Mouse (Mus musculus) lung, postnatal 25 days (tissue): ENCODE results near the gene Zfp423.

Experiments
- DNase-seq: peaks from one replicate; pipeline ENCODE4 v3.0.0; 2022; ENCODE audit warnings: low spot score

Zfp423 gene

GRCm38 (mm10) chr8:87959320-87959920, at the start of gene Zfp423:
Zfp423 (minus strand) TSS chr8:87959595.
- DNase-seq, result no peak

DNA sequence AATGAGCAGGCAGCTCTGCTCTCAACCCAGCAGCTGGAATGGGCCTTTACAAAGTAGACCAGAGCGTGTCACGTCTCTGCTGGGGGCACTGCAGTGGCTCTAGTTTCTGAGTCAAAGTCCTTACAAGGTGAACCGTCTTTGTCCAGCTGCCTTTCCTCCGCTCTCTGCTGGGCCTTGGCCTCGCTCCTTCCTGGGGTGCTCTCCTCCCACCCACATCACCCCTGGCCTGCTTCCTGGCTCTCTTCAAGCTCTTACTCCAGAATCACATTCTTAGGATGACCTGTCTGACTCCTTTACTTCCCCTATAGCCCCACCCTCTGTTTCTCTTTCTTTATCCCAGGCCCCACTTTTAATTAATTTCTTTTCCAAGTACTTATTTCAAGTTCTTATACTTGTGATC, 47.4 kb upstream of the Zfp423 start:
- DNase-seq, result no peak

GRCm38 (mm10) chr8:87984778-87985177, 25.4 kb upstream of the Zfp423 start:
- DNase-seq, result no peak

DNA sequence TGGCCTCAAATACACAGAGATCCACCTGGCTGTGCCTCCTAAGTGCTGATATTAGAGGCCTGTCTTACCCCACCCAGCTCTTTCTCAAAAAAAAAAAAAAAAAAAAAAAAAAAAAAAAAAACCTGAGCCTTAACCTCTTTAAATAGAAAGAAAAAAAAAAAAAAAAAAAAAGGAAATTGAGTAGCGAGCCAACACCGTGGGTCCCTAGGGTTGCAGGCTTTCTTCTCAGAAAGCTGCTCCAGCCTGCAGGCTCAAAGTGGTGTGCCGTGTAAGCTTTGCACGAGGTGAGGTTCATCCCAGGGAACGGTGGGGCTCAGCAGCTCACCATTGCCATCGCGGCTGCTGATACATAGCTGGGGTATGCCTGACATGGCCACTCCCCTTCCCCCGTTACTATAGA, 24.6 kb upstream of the Zfp423 start:
- DNase-seq, result no peak

GRCm38 (mm10) chr8:87982936-87983335, 23.5 kb upstream of the Zfp423 start:
- DNase-seq, result no peak

- no peak for DNase-seq
Observed at GRCm38 (mm10) chr8:87975466-87975809, 16.0 kb upstream of the Zfp423 start.

GRCm38 (mm10) chr8:87974759-87975465, 15.5 kb upstream of the Zfp423 start:
- DNase-seq, result no peak

DNA sequence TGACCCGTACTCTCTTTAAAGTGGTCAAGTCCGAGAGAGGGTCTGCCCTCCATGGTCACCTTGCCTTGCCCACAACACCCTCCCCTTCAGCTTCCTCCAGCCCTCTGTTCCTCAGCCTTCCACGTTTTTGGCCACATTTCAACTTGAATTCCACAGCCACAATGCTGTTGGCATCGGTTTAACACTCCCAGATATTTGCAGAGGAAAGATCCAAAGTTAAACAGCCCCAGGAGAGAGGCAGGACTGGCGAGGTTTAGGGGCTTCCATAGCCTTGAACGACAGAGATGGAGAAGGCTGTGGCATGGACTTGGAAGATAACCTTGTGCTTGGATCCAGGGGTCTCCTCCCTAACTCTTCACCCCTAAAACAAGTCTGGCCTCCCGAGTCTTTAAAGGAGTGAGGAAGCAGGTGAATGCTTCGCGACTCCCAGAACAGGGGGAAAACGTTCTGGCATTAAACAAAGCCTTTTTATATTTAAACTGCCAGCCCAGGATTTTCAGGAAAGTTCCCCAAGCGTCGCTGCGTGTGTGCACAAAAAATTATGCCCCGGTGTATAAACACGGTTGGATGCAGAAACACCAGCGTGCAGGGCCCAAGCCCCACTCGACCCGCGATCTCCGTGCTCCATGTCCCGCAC, 14.8 kb upstream of the Zfp423 start:
- DNase-seq, result no peak

DNA sequence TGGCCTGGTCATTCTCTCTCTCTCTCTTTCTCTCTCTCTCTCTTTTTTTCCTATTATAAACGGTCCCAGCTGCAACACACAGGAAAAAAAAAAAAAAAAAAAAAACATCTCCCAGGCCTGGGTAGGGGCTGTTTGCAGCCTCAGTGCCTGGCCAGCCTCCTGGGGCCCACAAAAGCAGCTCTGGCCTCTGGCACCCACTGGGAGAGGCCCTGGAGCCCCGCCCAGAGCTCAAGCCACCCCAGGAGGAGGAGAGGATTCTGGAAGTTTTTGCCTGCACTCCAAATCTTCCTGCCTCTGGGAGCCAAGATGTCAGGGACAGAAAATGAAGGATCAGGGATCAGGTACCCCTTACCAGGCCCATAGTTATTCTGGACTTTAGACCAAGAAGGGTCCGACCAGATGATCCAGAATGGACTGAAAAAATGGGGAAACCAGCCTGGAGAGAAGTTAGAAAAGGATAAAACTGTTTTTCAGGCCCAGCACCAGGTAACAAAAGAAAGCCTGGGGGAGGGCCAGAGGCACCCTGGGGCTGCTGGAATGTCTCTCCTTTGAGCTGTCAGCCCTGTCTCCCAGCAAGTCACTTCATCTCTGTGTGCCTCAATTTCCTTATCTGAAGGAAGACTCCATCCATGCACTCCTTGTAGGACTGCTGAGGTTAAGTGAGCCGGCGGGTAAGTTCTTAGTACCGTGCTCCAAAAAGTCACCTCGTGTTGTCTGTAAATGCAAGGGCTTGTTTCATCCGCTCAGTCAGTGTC, 8.6 kb upstream of the Zfp423 start:
- DNase-seq, result no peak

DNA sequence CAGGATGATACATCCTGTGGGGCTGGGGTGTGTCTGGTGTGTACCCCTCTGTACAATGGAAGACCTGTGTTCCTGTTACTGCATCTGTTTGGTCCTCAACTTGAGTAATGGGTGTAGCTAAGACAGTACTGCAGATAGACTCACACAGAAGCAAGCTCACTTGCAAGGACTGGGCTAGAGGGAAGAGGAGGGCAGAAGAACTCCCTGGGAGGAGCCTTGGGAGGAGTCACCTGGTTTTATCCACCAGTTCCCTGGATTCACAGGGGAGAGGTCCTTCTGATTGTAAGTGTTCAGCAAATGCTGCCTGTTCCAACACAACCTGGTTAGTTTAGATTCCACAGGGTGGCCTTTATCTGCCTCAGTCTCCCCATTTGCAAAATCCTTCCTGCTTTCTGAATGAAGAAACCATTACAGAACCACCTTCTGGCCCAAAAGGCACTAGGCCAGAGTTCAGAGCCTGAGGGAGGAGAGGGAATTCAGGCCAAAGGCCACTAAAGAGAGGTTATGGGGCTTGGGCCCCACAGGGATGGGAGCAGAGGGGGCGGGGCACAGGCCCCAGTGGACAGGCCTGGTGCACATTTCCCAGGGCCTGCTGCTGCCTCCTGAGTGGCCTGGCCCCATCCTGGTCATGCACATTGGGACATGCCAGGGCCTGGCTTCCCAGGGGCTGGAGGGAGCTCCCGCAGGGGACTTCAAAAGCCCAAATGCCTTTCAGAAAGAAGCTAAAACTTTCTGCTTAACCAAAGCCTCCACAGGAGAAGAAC, 7.8 kb upstream of the Zfp423 start:
- no peak for DNase-seq

DNA sequence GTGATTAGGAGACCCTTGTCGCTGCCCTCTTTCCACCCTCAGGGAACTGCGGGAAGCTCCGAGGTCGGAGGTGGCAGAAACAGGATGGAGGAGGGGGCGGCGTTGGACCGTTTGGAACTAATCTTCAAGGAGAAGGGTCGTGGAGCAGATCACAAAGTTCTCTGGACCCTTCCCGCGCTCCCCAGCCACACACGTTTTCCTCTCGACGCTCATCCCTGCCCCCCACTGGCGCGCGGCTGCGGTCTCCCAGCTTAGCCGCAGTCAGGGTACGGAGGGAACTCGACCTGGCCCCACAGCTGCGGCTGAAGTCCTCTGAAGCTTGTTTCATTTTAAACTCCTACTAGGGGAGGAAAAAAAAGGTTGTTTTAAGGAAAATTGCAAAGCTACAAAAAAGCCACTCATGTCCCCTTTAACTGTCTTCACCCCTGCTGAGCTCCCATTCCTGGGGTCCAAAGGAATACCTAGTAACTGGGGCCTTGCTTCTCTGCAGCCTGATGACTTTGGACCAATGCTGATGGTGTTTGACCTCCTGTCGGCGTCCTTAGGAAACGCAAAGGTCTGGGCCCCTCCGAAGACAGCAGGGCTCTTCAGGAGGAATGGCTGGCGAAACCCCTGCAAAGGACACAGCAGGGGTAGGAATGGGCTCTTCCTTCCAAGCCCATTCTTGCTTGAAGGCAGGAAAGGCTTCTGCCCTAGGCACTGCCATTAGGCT, 3.3 kb upstream of the Zfp423 start:
- no peak for DNase-seq

DNA sequence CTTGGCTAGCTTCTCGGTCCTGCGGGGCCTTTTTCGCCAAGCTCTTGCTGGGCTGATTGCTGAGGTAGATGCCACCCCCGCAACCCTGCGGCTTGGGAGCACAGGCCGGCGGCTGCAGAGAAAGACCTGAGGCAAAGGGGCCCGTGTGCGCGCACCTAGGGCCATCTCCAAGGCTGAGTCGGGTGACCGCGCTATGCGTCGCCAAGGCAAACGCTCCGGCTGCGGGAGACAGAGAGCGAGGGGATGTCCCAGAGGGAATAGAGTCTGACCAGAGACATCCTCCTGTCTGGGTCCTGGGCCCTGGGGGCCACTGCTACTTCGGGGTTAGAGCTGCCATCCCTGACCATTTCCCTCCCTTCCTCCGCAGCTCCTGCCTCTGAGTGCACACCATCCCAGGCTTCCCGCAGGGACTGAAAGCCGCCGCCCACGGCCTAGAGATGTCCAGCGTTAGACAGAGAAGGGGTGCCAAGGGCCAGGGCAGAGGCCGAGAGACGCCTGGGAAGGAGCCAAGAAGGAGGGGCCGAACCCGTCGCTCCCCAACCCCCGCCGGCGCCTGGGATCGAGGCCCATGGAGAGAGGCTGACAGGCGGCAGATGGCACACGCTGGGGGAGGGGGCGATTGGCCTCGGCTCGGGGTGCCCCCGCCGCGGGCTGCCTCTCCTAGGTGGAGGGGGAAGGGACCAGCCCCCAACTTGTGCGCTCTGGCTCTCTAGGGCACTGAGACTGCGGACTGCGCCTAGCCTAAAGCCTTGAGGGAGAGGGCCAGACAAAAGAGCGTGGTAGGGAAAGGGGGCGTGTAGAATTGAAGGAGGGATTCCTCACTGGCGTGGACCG, 2.5 kb upstream of the Zfp423 start:
- DNase-seq, result peak; percentile 46

GRCm38 (mm10) chr8:87961108-87961507, 1.7 kb upstream of the Zfp423 start:
- peak; percentile 32 for DNase-seq

- DNase-seq, result peak; percentile 69
Observed at GRCm38 (mm10) chr8:87960061-87960749, 810 bp upstream of the Zfp423 start.

DNA sequence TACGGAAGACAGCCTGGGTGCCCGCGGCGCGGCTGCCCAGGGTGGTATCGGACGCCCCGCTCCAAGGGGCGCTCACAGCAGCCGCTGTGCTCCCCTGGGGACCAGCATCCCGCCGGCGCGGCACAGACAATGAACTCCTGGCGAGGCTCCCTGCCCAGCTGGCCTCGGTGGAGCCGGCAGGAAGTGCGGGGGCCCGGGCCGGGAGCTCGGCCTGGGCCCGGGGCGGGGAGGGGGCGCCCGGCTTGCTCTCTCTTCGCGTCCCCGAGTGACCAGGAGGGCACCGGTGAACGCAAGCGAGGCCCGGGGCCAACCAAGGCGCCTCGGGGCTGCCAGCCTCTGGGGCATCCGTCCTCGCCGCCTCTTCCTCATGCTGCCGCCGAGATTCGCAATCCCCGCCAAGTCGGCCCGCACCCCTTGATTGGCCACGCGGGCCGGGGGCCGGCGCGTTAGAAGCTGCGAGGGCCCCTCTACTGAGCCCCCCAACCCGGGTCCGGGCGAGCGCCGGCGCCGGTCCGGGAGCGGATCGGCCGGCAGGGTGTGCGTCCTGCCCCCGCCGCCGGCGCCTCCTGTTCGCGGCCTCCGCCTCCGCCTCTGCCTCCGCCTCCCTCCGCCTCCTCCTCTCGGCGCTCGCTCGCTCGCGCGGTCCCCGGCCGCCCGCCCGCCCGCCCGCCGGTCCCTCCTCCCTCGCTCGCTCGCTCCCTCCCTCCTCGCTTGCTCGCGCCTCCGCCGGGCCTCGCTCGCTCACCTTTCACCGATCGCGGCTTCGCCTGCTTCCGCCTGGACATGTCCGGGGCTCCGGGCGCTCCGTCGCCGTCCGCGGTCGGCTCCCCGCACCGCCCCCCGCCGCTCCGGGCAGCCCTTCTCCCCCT, 710 bp downstream of the Zfp423 start:
- peak; percentile 53 for DNase-seq

DNA sequence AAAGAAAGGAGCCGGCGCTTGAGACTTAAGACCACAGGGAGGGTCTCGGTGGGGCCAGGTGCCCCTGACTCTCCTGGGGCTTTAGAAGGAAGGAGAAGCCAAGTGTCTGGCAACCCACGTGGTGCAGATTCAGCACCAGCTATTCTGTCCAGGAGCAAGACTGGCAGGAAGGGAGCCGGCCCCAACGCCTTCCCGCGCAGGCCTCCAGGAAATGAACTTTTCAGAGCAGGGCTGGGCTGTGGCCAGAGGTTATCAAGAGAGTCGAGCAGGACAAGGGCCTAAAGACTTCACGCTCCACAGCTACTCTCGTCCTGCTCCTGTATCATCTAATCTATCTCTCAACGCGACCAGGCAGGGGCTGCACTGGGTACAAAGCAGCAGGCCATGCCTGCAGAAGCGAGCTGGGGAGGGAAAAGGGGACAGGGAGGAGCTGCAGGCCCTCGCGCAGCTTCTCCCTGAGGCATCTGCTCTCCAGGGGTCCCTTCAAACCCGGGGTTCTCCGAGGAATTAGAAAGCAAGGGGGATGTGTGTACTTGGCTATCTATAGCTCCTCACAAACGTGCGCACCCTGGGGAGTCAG, 1.4 kb downstream of the Zfp423 start:
- peak; percentile 51 for DNase-seq

- no peak for DNase-seq
Observed at GRCm38 (mm10) chr8:87956001-87956400, 3.4 kb downstream of the Zfp423 start.

DNA sequence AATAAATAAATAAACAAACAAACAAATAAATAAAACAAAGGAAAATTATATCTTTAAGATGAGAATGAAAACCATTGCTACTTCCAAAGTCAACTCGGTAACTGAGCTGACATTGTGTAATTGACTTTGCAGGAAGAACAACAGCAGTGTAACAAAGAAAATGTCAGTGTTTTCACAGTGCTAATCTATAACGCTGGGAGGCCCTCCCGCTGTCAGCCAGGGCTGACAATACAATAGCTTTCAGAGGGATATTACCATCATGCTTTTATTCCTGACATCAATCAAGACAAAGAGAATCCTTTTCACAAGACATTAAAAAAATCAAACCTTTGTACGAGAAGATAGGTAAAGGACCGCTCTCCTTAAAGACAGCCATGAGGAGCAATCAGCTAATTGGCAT, 5.9 kb downstream of the Zfp423 start:
- no peak for DNase-seq

DNA sequence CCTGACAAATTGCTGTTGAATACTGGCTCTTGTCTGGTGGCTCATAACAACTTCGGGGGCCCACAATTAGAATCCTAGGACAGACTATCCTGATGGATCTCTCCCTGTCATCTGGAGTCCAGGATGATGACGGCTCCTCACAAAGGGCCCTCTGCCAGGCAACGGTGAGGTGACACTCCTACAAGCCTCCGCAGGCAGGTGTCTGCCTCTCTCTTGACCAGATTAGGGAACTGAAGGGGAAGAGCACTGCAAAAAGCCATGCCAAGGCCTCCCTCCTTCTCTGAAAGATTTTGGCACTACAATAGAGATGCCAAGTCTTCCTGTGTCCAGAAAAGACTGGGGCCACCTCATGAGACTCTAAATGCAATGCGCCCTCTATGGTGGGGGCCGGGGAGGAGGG, 7.1 kb downstream of the Zfp423 start:
- DNase-seq, result no peak
